Mouse (Mus musculus) adrenal gland, adult (tissue): Measurements from ENCODE around the gene Gramd2.

Experiments
- DNase-seq, 2 experiments: peaks; one replicate each; pipeline ENCODE4 v3.0.0; 2022 to 2023; ENCODE audit warnings: low spot score in 1 of 2; ENCODE audit not compliant: inconsistent age in 2 of 2

The Gramd2 gene

GRCm38 (mm10) chr9:59667904-59668303 lies 12.0 kb upstream of the Gramd2 start:
- DNase-seq, result peak in 1 of 2 experiments; percentile 16

GRCm38 (mm10) chr9:59668473-59668872 lies 11.5 kb upstream of the Gramd2 start:
- peak in 1 of 2 experiments; percentile 15 for DNase-seq

GRCm38 (mm10) chr9:59669172-59669571 lies 10.8 kb upstream of the Gramd2 start:
- DNase-seq, result peak in 1 of 2 experiments; percentile 24

GRCm38 (mm10) chr9:59672195-59672894 lies 7.6 kb upstream of the Gramd2 start:
- DNase-seq, result peak in 1 of 2 experiments; percentile 32

GRCm38 (mm10) chr9:59673427-59673826 lies 6.5 kb upstream of the Gramd2 start:
- peak in 1 of 2 experiments; percentile 18 for DNase-seq

- DNase-seq, result no peak
These were observed 4.3 kb upstream of the Gramd2 start for GRCm38 (mm10) chr9:59675598-59675997.

GRCm38 (mm10) chr9:59678313-59678712 lies 1.6 kb upstream of the Gramd2 start:
- DNase-seq, result peak in 1 of 2 experiments; percentile 77

- DNase-seq, result no peak
These were observed 561 bp downstream of the Gramd2 start for GRCm38 (mm10) chr9:59680534-59680875.

GRCm38 (mm10) chr9:59684020-59684419 lies 4.1 kb downstream of the Gramd2 start:
- no peak for DNase-seq

- no peak for DNase-seq
These were observed 7.6 kb downstream of the Gramd2 start for GRCm38 (mm10) chr9:59687416-59688046.

GRCm38 (mm10) chr9:59691635-59692094 lies 11.7 kb downstream of the Gramd2 start:
- DNase-seq, result peak; percentile 78 to 91

- DNase-seq, result peak in 1 of 2 experiments; percentile 62
These were observed 12.2 kb downstream of the Gramd2 start for GRCm38 (mm10) chr9:59692145-59692544.

- DNase-seq, result no peak
These were observed 14.9 kb downstream of the Gramd2 start for GRCm38 (mm10) chr9:59694571-59695450.

GRCm38 (mm10) chr9:59695451-59695813 lies 15.5 kb downstream of the Gramd2 start:
- no peak for DNase-seq

GRCm38 (mm10) chr9:59696381-59696780 lies 16.4 kb downstream of the Gramd2 start:
- no peak for DNase-seq

- DNase-seq, result no peak
These were observed 21.1 kb downstream of the Gramd2 start for GRCm38 (mm10) chr9:59701094-59701493.

- no peak for DNase-seq
These were observed 23.2 kb downstream of the Gramd2 start for GRCm38 (mm10) chr9:59703099-59703498.

- DNase-seq, result no peak
These were observed 27.2 kb downstream of the Gramd2 start for GRCm38 (mm10) chr9:59706850-59707825.

GRCm38 (mm10) chr9:59709225-59709624 lies 29.3 kb downstream of the Gramd2 start:
- DNase-seq, result peak in 1 of 2 experiments; percentile 39

- DNase-seq, result no peak
These were observed 36.4 kb downstream of the Gramd2 start for GRCm38 (mm10) chr9:59716275-59716898.
